Mouse (Mus musculus): ENCODE data around the gene Tfap2d.

Tfap2d gene

GRCm38 (mm10) chr1:19210215-19211032 lies 107.6 kb downstream of the Tfap2d start:
- peak; percentile 59 for DNase-seq (ENCODE audit: low spot score)

- peak; percentile 45 for DNase-seq (ENCODE audit: low spot score)
Measured at GRCm38 (mm10) chr1:19211033-19211405, 108.2 kb downstream of the Tfap2d start.

DNA sequence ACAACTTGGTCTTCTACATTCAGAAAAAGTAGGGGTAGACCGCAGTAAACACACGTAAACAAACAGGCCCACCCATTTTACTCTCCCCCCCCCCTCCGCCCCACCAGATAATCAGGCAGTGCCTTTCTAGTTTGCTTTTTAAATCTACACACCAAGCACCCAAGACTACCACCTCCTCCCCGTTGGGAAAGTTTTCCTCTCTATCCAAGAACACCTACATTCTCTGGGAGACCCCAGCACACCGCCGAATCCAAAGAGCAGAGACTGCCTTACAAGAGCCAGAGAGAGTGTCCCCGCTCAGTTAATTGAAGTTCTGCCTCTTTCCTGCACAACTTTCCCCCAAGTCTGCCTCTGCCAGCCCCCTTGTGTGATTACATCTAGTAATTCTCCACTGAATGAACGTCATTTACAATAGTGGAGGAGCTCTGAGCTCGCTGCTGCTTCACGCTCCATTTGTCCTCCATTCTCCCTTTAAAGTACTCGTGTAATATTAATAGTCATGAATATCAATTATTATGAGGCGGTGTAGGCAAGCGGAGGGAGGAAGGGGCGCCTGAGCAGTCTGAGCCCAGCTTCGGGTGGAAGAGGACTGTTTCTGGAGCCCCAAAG lies 108.8 kb downstream of the Tfap2d start:
- peak; percentile 67 for DNase-seq (ENCODE audit: low spot score)

DNA sequence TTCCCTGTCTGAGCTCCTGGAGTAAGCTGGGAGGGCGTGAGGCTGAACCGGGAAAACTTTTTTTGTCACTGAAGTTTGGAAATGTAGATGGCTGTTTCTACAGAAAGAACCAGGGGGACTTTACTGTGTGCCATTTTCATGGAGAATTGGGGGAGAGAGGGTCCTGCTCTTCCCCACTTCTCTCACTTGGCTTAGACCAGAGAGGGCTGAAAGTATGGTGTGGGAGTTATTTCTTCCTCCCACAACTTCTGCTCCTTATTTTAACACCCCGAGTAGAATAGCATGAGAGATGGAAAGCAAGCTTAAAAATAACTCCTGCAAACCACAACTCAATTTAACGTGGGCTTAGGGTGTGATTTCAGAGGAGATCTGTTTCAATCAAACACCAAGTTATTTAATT lies 109.9 kb downstream of the Tfap2d start:
- DNase-seq (ENCODE audit: low spot score): peak; percentile 39

DNA sequence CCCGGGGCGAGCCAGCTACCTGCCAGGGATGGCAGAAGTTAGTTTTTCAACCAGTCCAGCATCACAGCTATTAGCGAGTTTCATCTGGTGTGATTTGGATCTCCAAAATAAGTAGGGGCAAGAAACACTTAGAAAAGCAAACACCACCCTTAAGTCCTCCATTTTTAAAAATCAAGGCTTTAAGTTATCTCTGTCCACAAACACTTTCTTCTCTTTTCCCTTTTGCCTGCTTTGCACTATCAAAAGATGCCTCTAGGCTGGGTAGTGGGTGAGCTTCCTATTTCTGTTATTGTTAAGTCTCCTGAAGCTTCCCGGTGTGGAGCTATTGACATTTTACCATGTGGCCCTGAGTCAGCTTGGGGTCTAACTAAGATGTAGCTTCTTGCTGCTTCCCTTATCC lies 110.3 kb downstream of the Tfap2d start:
- DNase-seq (ENCODE audit: low spot score): peak; percentile 53

- DNase-seq (ENCODE audit: low spot score): peak; percentile 28
Measured at GRCm38 (mm10) chr1:19213851-19214395, 111.1 kb downstream of the Tfap2d start.
